Mouse (Mus musculus): Measurements from ENCODE around the gene Coil.
A peak's percentile ranks its signal among the peaks of the same experiment; 100 is the strongest.

Coil gene

GRCm38 (mm10) chr11:88966881-88967361, 3.1 kb upstream of the Coil start, which contains the start of gene Elobl:
Gene Elobl (minus strand): TSS chr11:88966931.
- DNase-seq (ENCODE audit: inconsistent age in 2 of 2, low spot score in 1 of 2), result no peak

- peak; percentile 94 to 98 for DNase-seq (ENCODE audit: inconsistent age in 2 of 2, low spot score in 1 of 2)
Measured at GRCm38 (mm10) chr11:88973776-88974701, 4.0 kb downstream of the Coil start.

- peak in 1 of 2 experiments; percentile 59 for DNase-seq (ENCODE audit: inconsistent age in 2 of 2, low spot score in 1 of 2)
Measured at GRCm38 (mm10) chr11:88976320-88976719, 6.3 kb downstream of the Coil start.

- peak in 1 of 2 experiments; percentile 68 for DNase-seq (ENCODE audit: inconsistent age in 2 of 2, low spot score in 1 of 2)
Measured at GRCm38 (mm10) chr11:88977188-88977587, 7.1 kb downstream of the Coil start.

GRCm38 (mm10) chr11:88981337-88981736, 11.3 kb downstream of the Coil start:
- DNase-seq (ENCODE audit: inconsistent age in 2 of 2, low spot score in 1 of 2), result no peak

GRCm38 (mm10) chr11:88986616-88987015, 16.6 kb downstream of the Coil start:
- no peak for DNase-seq (ENCODE audit: inconsistent age in 2 of 2, low spot score in 1 of 2)

GRCm38 (mm10) chr11:88988956-88989355, 18.9 kb downstream of the Coil start:
- no peak for DNase-seq (ENCODE audit: inconsistent age in 2 of 2, low spot score in 1 of 2)

GRCm38 (mm10) chr11:88989530-88989929, 19.5 kb downstream of the Coil start:
- peak in 1 of 2 experiments; percentile 72 for DNase-seq (ENCODE audit: inconsistent age in 2 of 2, low spot score in 1 of 2)

GRCm38 (mm10) chr11:88993186-88993585, 23.1 kb downstream of the Coil start:
- DNase-seq (ENCODE audit: inconsistent age in 2 of 2, low spot score in 1 of 2), result no peak

GRCm38 (mm10) chr11:88993625-88994024, 23.6 kb downstream of the Coil start:
- DNase-seq (ENCODE audit: inconsistent age in 2 of 2, low spot score in 1 of 2), result peak; percentile 80 to 94

GRCm38 (mm10) chr11:88994492-88994891, 24.4 kb downstream of the Coil start:
- DNase-seq (ENCODE audit: inconsistent age in 2 of 2, low spot score in 1 of 2), result no peak

- no peak for DNase-seq (ENCODE audit: inconsistent age in 2 of 2, low spot score in 1 of 2)
Measured at GRCm38 (mm10) chr11:88995616-88996015, 25.6 kb downstream of the Coil start.

GRCm38 (mm10) chr11:88996427-88996826, 26.4 kb downstream of the Coil start:
- DNase-seq (ENCODE audit: inconsistent age in 2 of 2, low spot score in 1 of 2), result no peak

- DNase-seq (ENCODE audit: inconsistent age in 2 of 2, low spot score in 1 of 2), result peak in 1 of 2 experiments; percentile 69
Measured at GRCm38 (mm10) chr11:88997343-88997742, 27.3 kb downstream of the Coil start.

GRCm38 (mm10) chr11:88998406-88998805, 28.4 kb downstream of the Coil start:
- DNase-seq (ENCODE audit: inconsistent age in 2 of 2, low spot score in 1 of 2), result no peak

- peak; percentile 96 to 98 for DNase-seq (ENCODE audit: inconsistent age in 2 of 2, low spot score in 1 of 2)
Measured at GRCm38 (mm10) chr11:88998974-88999722, 29.1 kb downstream of the Coil start, which contains the start of gene Trim25. Gene Trim25 (plus strand): TSS chr11:88999376.

- peak in 1 of 2 experiments; percentile 82 for DNase-seq (ENCODE audit: inconsistent age in 2 of 2, low spot score in 1 of 2)
Measured at GRCm38 (mm10) chr11:88999723-89000526, 29.9 kb downstream of the Coil start.

- peak in 1 of 2 experiments; percentile 79 for DNase-seq (ENCODE audit: inconsistent age in 2 of 2, low spot score in 1 of 2)
Measured at GRCm38 (mm10) chr11:89000527-89000819, 30.4 kb downstream of the Coil start.

GRCm38 (mm10) chr11:89001569-89001968, 31.5 kb downstream of the Coil start:
- no peak for DNase-seq (ENCODE audit: inconsistent age in 2 of 2, low spot score in 1 of 2)

GRCm38 (mm10) chr11:89002068-89002467, 32.0 kb downstream of the Coil start:
- peak in 1 of 2 experiments; percentile 80 for DNase-seq (ENCODE audit: inconsistent age in 2 of 2, low spot score in 1 of 2)

- DNase-seq (ENCODE audit: inconsistent age in 2 of 2, low spot score in 1 of 2), result peak; percentile 46 to 82
Measured at GRCm38 (mm10) chr11:89002621-89003020, 32.6 kb downstream of the Coil start.

Measured in adrenal gland, adult (tissue).